Mouse (Mus musculus): ENCODE data around the gene Trip12. TPM values are rescaled to one million over a fixed set of nuclear protein-coding genes. Genes with fewer than 3 reads are reported as not detected.

Trip12 gene
- polyA plus RNA-seq, 1 experiment from 2014 or later, result 159 TPM

DNA sequence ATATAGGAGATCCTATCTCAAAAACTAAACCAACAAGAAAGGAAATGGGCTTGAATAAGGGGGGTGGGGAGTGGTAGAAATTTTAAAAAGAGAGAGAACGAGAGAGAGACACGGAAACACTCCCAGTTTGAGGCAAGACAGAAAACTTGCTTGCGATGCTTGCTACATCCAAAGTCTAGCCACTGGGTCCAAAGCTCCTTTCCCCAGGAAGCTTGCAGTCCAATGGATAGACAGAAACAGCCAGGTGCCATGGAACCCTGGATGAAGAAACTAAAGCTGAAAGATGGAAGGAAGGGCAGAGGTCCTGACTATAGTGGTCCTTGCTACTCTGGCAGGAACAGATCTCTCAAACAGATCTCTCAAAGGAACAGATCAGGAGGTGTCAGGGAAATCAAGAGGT, 8.0 kb upstream of the Trip12 start:
- ATAC-seq (no peak), DNase-seq (ENCODE audit: low read depth, low spot score) (no peak)
- no peak for TF ChIP-seq CTCF (IDR thresholded peaks at IDR 0.05)
- ChIA-PET POLR2A (no interaction called here), CTCF (no interaction called here)
- H3K27me3 ChIP-seq, result no peaks in the 10 kb centered on the region
- in situ Hi-C loops (cut with MboI; ENCODE audit: low pct_unique_long_range_greater_than_20kb), result no loop called here

DNA sequence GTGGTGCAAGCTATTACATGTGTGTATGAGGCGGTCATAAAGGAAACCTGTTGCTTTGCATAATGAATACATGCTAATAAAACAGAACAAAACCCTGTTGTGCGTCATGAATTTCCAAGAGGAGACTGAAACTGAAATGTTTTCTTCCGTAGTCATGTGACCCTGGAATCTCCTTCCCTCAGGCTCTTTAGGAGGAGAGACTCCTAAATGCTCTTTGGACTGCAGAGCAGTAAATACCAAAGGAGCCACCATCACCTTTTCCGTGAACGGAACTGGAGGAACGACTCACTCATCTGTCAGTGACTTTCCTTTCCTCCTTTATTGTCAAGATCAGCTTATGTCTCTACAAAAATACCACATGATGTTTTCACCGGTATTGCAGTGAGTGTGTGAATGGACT, 7.4 kb upstream of the Trip12 start:
- DNase-seq (ENCODE audit: low read depth, low spot score) (no peak), ATAC-seq (no peak)
- in situ Hi-C loops (cut with MboI; ENCODE audit: low pct_unique_long_range_greater_than_20kb), result no loop called here
- TF ChIP-seq CTCF (IDR thresholded peaks at IDR 0.05), result no peak
- ChIA-PET CTCF (no interaction called here), POLR2A (no interaction called here)
- no peaks in the 10 kb centered on the region for H3K27me3 ChIP-seq

GRCm38 (mm10) chr1:84843366-84843765, 3.0 kb upstream of the Trip12 start:
- TF ChIP-seq CTCF (IDR thresholded peaks at IDR 0.05), result no peak
- in situ Hi-C loops (cut with MboI; ENCODE audit: low pct_unique_long_range_greater_than_20kb), result loop anchor here (5.0 kb wide), 1 partner anchor 34 kb away; no protein-coding TSS in a partner anchor
- no peaks in the 10 kb centered on the region for H3K27me3 ChIP-seq
- ChIA-PET CTCF (interaction anchor here (1.6 kb wide), 1 partner anchor 28 kb away, joined by 3 read pairs; no protein-coding TSS in a partner anchor), POLR2A (no interaction called here)
- DNase-seq (ENCODE audit: low read depth, low spot score) (no peak), ATAC-seq (no peak)

GRCm38 (mm10) chr1:84841061-84841460, 745 bp upstream of the Trip12 start:
- in situ Hi-C loops (cut with MboI; ENCODE audit: low pct_unique_long_range_greater_than_20kb), result loop anchor here (5.0 kb wide), 1 partner anchor 36 kb away; no protein-coding TSS in a partner anchor
- POLR2A ChIA-PET, result interaction anchor here (0.8 kb wide), 1 partner anchor 72 kb away, joined by 3 read pairs; no protein-coding TSS in a partner anchor
- DNase-seq (ENCODE audit: low read depth, low spot score), result no peak
- no peak for ATAC-seq
- CTCF ChIA-PET, result interaction anchor here (1.9 to 2.8 kb wide), 2 partner anchors 11 to 14 kb away, joined by 5 to 9 read pairs; no protein-coding TSS in a partner anchor
- TF ChIP-seq CTCF (IDR thresholded peaks at IDR 0.05), result no peak
- no peaks in the 10 kb centered on the region for H3K27me3 ChIP-seq

DNA sequence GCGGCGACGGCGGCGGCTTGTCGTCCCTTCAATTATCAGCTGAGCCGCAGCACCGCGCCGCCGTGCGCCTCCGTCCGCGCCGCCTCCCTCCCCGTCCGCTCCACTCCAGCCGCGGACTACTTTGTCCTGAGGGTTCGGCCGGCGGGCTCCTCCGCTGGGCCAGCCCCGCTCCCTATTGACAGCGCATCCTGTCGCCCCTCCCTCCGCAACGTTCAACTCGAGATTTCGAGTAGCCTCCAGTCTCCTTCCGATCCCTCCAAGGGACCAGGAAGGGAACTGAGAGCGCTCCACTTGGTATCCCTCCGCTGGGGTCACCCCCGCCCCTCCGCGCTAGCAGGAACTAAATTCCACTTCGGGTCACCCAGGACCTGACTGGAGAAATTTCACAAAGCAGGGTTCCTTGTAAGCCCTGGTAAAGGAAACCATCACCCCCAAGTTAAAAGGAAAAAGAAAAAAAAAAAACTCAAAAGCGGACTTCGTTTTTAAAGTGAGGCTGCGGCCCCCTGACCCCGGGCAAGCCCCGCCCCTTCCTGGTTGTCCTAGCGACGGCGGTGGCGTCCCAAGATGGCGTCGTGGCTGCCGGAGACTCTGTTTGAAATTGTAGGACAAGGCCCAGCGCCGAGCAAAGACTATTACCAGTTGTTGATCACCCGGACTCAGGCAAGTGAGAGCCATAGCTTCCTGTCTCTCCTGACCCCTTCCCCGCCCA, 853 bp downstream of the Trip12 start, which contains the start of gene Fbxo36:
Gene Fbxo36 (plus strand): TSS at position 533 of the 709 bp plus-strand sequence.
- in situ Hi-C loops (cut with MboI; ENCODE audit: low pct_unique_long_range_greater_than_20kb), result loop anchor here (5.0 kb wide), 1 partner anchor 38 kb away; no protein-coding TSS in a partner anchor

DNA sequence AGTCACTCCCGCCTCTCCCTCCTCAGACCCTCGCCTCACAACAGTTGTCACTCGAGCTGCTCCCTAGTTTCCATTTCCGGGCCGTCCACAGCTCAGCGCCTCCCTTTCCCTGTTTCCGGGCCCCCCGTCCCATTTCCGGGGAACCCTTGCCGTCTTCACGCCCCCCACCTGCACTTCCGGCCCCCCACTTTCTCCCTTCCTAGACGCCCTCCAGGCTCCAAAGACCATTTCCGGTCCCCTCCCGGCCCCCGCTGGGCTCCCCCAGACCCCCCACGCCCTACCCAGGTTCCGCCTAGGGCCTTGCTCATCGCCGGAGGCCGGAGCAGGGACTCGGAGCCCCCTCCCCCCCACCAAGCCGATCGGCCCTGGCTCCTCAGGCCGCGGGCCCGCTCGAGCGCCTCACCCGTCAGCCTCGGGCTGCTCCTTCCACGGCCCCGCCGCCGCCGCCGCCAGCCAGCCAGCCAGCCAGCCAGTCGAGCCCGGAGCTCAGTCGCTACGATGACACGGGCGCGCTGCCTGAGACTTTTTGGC, 1.6 kb downstream of the Trip12 start:
- DNase-seq (ENCODE audit: low read depth, low spot score), result no peak
- no peaks in the 10 kb centered on the region for H3K27me3 ChIP-seq
- peak; percentile 22 for ATAC-seq
- in situ Hi-C loops (cut with MboI; ENCODE audit: low pct_unique_long_range_greater_than_20kb), result no loop called here
- CTCF ChIA-PET, result interaction anchor here (0.8 kb wide), 1 partner anchor 9 kb away, joined by 4 read pairs; no protein-coding TSS in a partner anchor
- POLR2A ChIA-PET, result interaction anchor here (0.7 to 0.8 kb wide), 2 partner anchors 41 to 88 kb away, joined by 3 to 5 read pairs; no protein-coding TSS in a partner anchor
- no peak for TF ChIP-seq CTCF (IDR thresholded peaks at IDR 0.05)

More for the DNA sequence above, 853 bp downstream of the Trip12 start, which contains the start of gene Fbxo36:
- no peak for TF ChIP-seq CTCF (IDR thresholded peaks at IDR 0.05)
- ChIA-PET POLR2A (interaction anchor here (0.8 to 1.5 kb wide), 3 partner anchors 13 to 42 kb away, joined by 3 to 4 read pairs (median 3); no protein-coding TSS in a partner anchor), CTCF (interaction anchor here (1.9 kb wide), 1 partner anchor 16 kb away, joined by 5 read pairs; no protein-coding TSS in a partner anchor)
- DNase-seq (ENCODE audit: low read depth, low spot score) (peak; percentile 87), ATAC-seq (peak; percentile 86)
- H3K27me3 ChIP-seq, result no peaks in the 10 kb centered on the region

GRCm38 (mm10) chr1:84838156-84838555, 2.2 kb downstream of the Trip12 start:
- DNase-seq (ENCODE audit: low read depth, low spot score) (no peak), ATAC-seq (no peak)
- TF ChIP-seq CTCF (IDR thresholded peaks at IDR 0.05), result no peak
- in situ Hi-C loops (cut with MboI; ENCODE audit: low pct_unique_long_range_greater_than_20kb), result no loop called here
- H3K27me3 ChIP-seq, result no peaks in the 10 kb centered on the region
- POLR2A ChIA-PET, result interaction anchor here (0.7 kb wide), 1 partner anchor 88 kb away, joined by 5 read pairs; no protein-coding TSS in a partner anchor
- CTCF ChIA-PET, result interaction anchor here (0.8 kb wide), 1 partner anchor 9 kb away, joined by 4 read pairs; no protein-coding TSS in a partner anchor

DNA sequence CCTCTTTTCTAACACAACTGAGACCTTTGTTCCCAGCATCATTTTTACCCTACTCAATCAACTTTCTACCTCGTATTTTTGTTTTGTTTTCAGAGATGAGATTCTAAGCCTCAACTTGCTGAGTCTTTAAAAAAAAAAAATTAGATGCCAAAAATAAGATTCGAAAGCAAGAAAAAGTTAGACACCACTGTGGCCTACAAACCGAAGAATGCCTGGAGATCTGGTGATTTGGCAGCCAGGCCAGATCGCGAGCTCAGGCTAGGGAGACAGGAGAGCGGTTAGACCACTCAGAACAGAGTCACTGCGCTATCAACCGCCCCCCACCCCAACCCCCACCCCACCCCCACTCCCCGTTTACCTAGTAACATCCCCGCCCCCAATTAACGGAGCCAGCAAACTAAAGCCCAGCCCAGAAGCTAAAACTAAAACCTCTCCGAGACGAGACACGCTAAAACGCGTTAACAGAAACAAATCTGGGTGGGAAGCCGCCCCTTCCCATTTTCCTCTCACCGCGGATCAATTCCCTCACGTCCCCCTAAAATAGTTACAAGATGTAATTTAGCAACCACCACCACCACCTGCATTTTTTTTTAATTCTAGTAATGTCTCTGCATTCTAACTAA, 2.7 kb downstream of the Trip12 start:
- no peak for DNase-seq (ENCODE audit: low read depth, low spot score)
- in situ Hi-C loops (cut with MboI; ENCODE audit: low pct_unique_long_range_greater_than_20kb), result no loop called here
- CTCF ChIA-PET, result no interaction called here
- POLR2A ChIA-PET, result no interaction called here
- H3K27me3 ChIP-seq, result no peaks in the 10 kb centered on the region
- ATAC-seq, result no peak
- TF ChIP-seq CTCF (IDR thresholded peaks at IDR 0.05), result no peak

GRCm38 (mm10) chr1:84825091-84825490, 15.2 kb downstream of the Trip12 start:
- DNase-seq (ENCODE audit: low read depth, low spot score) (no peak), ATAC-seq (no peak)
- POLR2A ChIA-PET, result interaction anchor here (0.8 kb wide), 1 partner anchor 14 kb away, joined by 4 read pairs; no protein-coding TSS in a partner anchor
- CTCF ChIA-PET, result interaction anchor here (1.0 to 1.5 kb wide), 2 partner anchors 11 to 21 kb away, joined by 3 to 4 read pairs; no protein-coding TSS in a partner anchor
- no peak for TF ChIP-seq CTCF (IDR thresholded peaks at IDR 0.05)
- in situ Hi-C loops (cut with MboI; ENCODE audit: low pct_unique_long_range_greater_than_20kb), result no loop called here
- H3K27me3 ChIP-seq, result no peaks in the 10 kb centered on the region

DNA sequence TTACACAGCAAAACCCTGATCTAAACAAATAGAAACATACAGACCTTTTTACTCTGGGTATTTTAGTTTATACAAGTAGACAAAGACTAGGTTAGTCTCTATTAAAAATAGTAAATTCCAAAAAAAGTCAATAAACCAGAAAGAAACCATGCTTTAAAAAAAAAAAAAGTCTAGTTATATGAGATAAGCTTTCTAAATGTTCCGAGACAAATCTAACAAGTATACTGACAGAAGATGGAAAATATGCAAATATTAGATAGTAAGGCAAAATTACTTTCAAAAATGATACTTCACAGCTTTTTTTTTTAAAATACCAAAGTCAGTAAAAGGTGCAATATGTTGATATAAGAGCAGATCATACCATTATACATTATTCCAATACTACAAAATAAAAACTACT, 22.7 kb downstream of the Trip12 start:
- no peak for TF ChIP-seq CTCF (IDR thresholded peaks at IDR 0.05)
- no peaks in the 10 kb centered on the region for H3K27me3 ChIP-seq
- POLR2A ChIA-PET, result no interaction called here
- CTCF ChIA-PET, result interaction anchor here (1.2 kb wide), 1 partner anchor 9 kb away, joined by 3 read pairs; no protein-coding TSS in a partner anchor
- in situ Hi-C loops (cut with MboI; ENCODE audit: low pct_unique_long_range_greater_than_20kb), result no loop called here
- ATAC-seq (no peak), DNase-seq (ENCODE audit: low read depth, low spot score) (no peak)
